24 mouse cellular contexts compared by ENCODE assay signal in the genomic region with DNA sequence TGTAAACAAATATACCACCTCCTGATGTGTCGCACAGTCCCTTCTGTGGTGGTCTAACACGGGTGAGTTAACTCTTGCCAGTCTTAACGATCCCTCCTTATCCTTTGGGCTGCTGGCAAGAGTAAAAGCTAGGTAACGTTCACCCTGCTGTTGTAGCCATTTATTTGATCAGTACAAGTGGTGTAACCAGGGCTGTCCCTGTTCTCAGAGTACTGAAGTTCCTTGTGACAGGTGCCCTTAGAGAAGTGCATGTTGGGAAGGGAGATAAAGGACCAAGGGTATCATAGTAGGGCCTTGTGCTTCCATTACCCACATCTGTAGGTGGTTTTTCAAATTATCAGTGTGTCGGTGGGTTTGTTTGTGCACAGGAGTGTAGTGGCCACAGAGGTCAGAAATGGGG. TPM values are rescaled to one million over a fixed set of nuclear protein-coding genes. Genes with fewer than 3 reads are reported as not detected.
DNase-seq lines count a peak whose midpoint lies in the region; ATAC-seq and TF ChIP-seq lines count a peak whose summit lies in the region.
"Had no signal": no experiment of that assay in that cellular context is flagged by ENCODE, and none has a peak within 500 bp of the region (broad histone marks: within the 10 kb centered on the region; RNA-seq: fewer than 3 reads in every experiment).

No protein-coding gene starts in this region.

- intact Hi-C loops in left cerebral cortex, adult 2 months (cut with DNase I), result no loop called here
- intact Hi-C loops in left cerebral cortex, postnatal 14 days (cut with DNase I), result no loop called here

- no peaks in the 10 kb centered on the region for H3K79me2 ChIP-seq in CH12.LX (replicated peaks; ENCODE audit: control insufficient read depth, extremely low read depth, insufficient read depth, poor library complexity, severe bottlenecking)

- no peak for TF ChIP-seq EP300 in CH12.LX (IDR thresholded peaks at IDR 0.05; ENCODE audit: low read length)

- no peak for TF ChIP-seq CTCF in left cerebral cortex, adult 2 months (IDR thresholded peaks at IDR 0.05)
- no peak for TF ChIP-seq CTCF in CH12.LX (conservative IDR thresholded peaks at IDR 0.05 in 1 of 2, IDR thresholded peaks at IDR 0.05 in 1 of 2; ENCODE audit: low read depth in 2 of 2, low read length in 2 of 2)
- no peak for TF ChIP-seq CTCF in cortical plate, adult 2 months (IDR thresholded peaks at IDR 0.05; ENCODE audit: extremely low read depth, insufficient read depth, low read length)

- H3K4me3 ChIP-seq in hindbrain, embryonic 13.5 days, result no peak overlapping the region
- H3K4me3 ChIP-seq in hindbrain, embryonic 14.5 days (replicated peaks; ENCODE audit: low read length), result no peak overlapping the region
- H3K4me3 ChIP-seq in left cerebral cortex, adult 2 months, result no peak overlapping the region
- no peak overlapping the region for H3K4me3 ChIP-seq in CH12.LX (replicated peaks in 1 of 3; ENCODE audit: low read depth in 2 of 3, low read length in 2 of 3, poor library complexity in 1 of 3)
- H3K4me3 ChIP-seq in cortical plate, adult 2 months (ENCODE audit: insufficient read depth, low read length), result no peak overlapping the region
- H3K4me3 ChIP-seq: embryonic facial prominence, embryonic 13.5 days; forebrain, embryonic 13.5 days; heart, embryonic 13.5 days; hindbrain, embryonic 12.5 days had no signal

- H3K4me2 ChIP-seq in hindbrain, embryonic 13.5 days, result no peak overlapping the region
- no peak overlapping the region for H3K4me2 ChIP-seq in hindbrain, embryonic 14.5 days (replicated peaks)
- H3K4me2 ChIP-seq in CH12.LX (ENCODE audit: insufficient read depth, low read depth, poor library complexity, severe bottlenecking), result no peak overlapping the region
- H3K4me2 ChIP-seq: embryonic facial prominence, embryonic 13.5 days; forebrain, embryonic 13.5 days; heart, embryonic 13.5 days; hindbrain, embryonic 12.5 days had no signal

- no peak for DNase-seq in hindbrain, embryonic 14.5 days (ENCODE audit: low spot score)
- DNase-seq in left cerebral cortex, adult 2 months (ENCODE audit: extremely low spot score in 1 of 2, low spot score in 2 of 2), result no peak
- DNase-seq in left cerebral cortex, postnatal 14 days (ENCODE audit: low spot score in 2 of 2), result no peak
- no peak for DNase-seq in CH12.LX (ENCODE audit: extremely low read depth)
- no peak for DNase-seq in lung, postnatal 36 days
- DNase-seq: adrenal gland, adult 8-10 months; adrenal gland, postnatal 36 days; cerebellum, adult 11 months; cerebellum, adult 8-10 months; cerebellum, postnatal 14 days; forebrain, postnatal 0 days; gastrocnemius, postnatal 14 days; heart, postnatal 36 days had no signal

- TF ChIP-seq RAD21 in CH12.LX (IDR thresholded peaks at IDR 0.05; ENCODE audit: low read depth, low read length), result no peak

- dilution Hi-C loops in CH12.LX (cut with MboI; ENCODE audit: extremely low pct_ligation_motif_present, extremely low pct_unique_long_range_greater_than_20kb, low sequenced_read_pairs), result no loop called here

- 0 out of 2 replicates have a peak, but pooled peaks have one; percentile 21 for TF ChIP-seq POLR2A in CH12.LX (IDR thresholded peaks at IDR 0.05; ENCODE audit: low read depth, low read length)
- no peak for TF ChIP-seq POLR2A in cortical plate, adult 2 months (IDR thresholded peaks at IDR 0.05; ENCODE audit: extremely low read depth, insufficient read depth, low read length)

- no peaks in the 10 kb centered on the region for H3K9me3 ChIP-seq in hindbrain, embryonic 13.5 days
- no peaks in the 10 kb centered on the region for H3K9me3 ChIP-seq in hindbrain, embryonic 14.5 days (ENCODE audit: control insufficient read depth, low read length)
- H3K9me3 ChIP-seq in CH12.LX (replicated peaks; ENCODE audit: low read length), result no peaks in the 10 kb centered on the region
- H3K9me3 ChIP-seq: embryonic facial prominence, embryonic 13.5 days; forebrain, embryonic 13.5 days; heart, embryonic 13.5 days; hindbrain, embryonic 12.5 days had no signal

- H3K9ac ChIP-seq in hindbrain, embryonic 13.5 days, result no peak overlapping the region
- H3K9ac ChIP-seq in hindbrain, embryonic 14.5 days, result no peak overlapping the region
- no peak overlapping the region for H3K9ac ChIP-seq in CH12.LX (ENCODE audit: insufficient read depth, low read depth)
- H3K9ac ChIP-seq: embryonic facial prominence, embryonic 13.5 days; forebrain, embryonic 13.5 days; forebrain, postnatal 0 days; heart, embryonic 13.5 days; hindbrain, embryonic 12.5 days had no signal

- in situ Hi-C loops in CH12.LX (cut with MboI; ENCODE audit: low pct_ligation_motif_present, low pct_unique_long_range_greater_than_20kb, low sequenced_read_pairs), result no loop called here

- H3K36me3 ChIP-seq in hindbrain, embryonic 13.5 days, result peaks cover 44% of the 10 kb centered on the region
- H3K36me3 ChIP-seq in hindbrain, embryonic 14.5 days (replicated peaks; ENCODE audit: control insufficient read depth, insufficient read depth), result peaks cover 33% of the 10 kb centered on the region
- peaks cover 30 to 53% of the 10 kb centered on the region in 2 experiments for H3K36me3 ChIP-seq in CH12.LX (replicated peaks in 1 of 2; ENCODE audit: control insufficient read depth in 1 of 2, insufficient read depth in 1 of 2, low read length in 1 of 2)

- peak overlapping the region; percentile 42; the same call in 1 of the 2 replicates for H3K27ac ChIP-seq in hindbrain, embryonic 13.5 days
- H3K27ac ChIP-seq in hindbrain, embryonic 14.5 days, result no peak overlapping the region
- peak overlapping the region; percentile 80; the same call in 1 of the 2 replicates for H3K27ac ChIP-seq in left cerebral cortex, adult 2 months
- H3K27ac ChIP-seq in CH12.LX (ENCODE audit: insufficient read depth, low read depth), result no peak overlapping the region; the same call in 1 of the 2 replicates
- 0 out of 2 replicates have a peak overlapping the region, but pooled peaks have one; percentile 26 for H3K27ac ChIP-seq in cortical plate, adult 2 months (ENCODE audit: insufficient read depth, low read length)
- H3K27ac ChIP-seq: embryonic facial prominence, embryonic 13.5 days; forebrain, embryonic 13.5 days; heart, embryonic 13.5 days; hindbrain, embryonic 12.5 days had no signal

- ATAC-seq in hindbrain, embryonic 13.5 days (ENCODE audit: low FRiP score), result no peak
- ATAC-seq in hindbrain, embryonic 14.5 days (ENCODE audit: low FRiP score), result no peak
- ATAC-seq: forebrain, embryonic 13.5 days; forebrain, postnatal 0 days had no signal

- H3K4me1 ChIP-seq in hindbrain, embryonic 13.5 days (replicated peaks), result peaks cover 5% of the 10 kb centered on the region; the same call in 1 of the 2 replicates
- H3K4me1 ChIP-seq in hindbrain, embryonic 14.5 days (replicated peaks; ENCODE audit: control insufficient read depth, insufficient read depth, low read length), result no peaks in the 10 kb centered on the region
- H3K4me1 ChIP-seq in CH12.LX (ENCODE audit: control insufficient read depth in 1 of 2, insufficient read depth in 2 of 2), result no peaks in the 10 kb centered on the region; a peak in 1 of 4 replicates
- H3K4me1 ChIP-seq in cortical plate, adult 2 months (ENCODE audit: control insufficient read depth, insufficient read depth, low read length), result peaks cover 15% of the 10 kb centered on the region
- H3K4me1 ChIP-seq: embryonic facial prominence, embryonic 13.5 days; hindbrain, embryonic 12.5 days had no signal

- 77% methylated on average over 5 of the region's 5 CpGs for WGBS in hindbrain, embryonic 13.5 days
- WGBS in hindbrain, embryonic 14.5 days, result 78% methylated on average over 5 of the region's 5 CpGs

- no peaks in the 10 kb centered on the region for H3K27me3 ChIP-seq in hindbrain, embryonic 13.5 days
- no peaks in the 10 kb centered on the region for H3K27me3 ChIP-seq in hindbrain, embryonic 14.5 days (ENCODE audit: control insufficient read depth, insufficient read depth, low read length)
- no peaks in the 10 kb centered on the region for H3K27me3 ChIP-seq in CH12.LX (replicated peaks)
- H3K27me3 ChIP-seq: embryonic facial prominence, embryonic 13.5 days; forebrain, embryonic 13.5 days; heart, embryonic 13.5 days; hindbrain, embryonic 12.5 days had no signal

TF ChIP-seq in CH12.LX, 34 proteins besides CTCF, POLR2A, EP300 and RAD21:
- TF ChIP-seq GABPA (IDR thresholded peaks at IDR 0.05; ENCODE audit: insufficient replicate concordance, low read depth, low read length) (no peak), UBTF (IDR thresholded peaks at IDR 0.05; ENCODE audit: low read depth, low read length) (no peak), CHD1 (IDR thresholded peaks at IDR 0.05; ENCODE audit: low read depth, low read length) (no peak), NELFE (IDR thresholded peaks at IDR 0.05; ENCODE audit: low read depth, low read length) (no peak), HCFC1 (IDR thresholded peaks at IDR 0.05; ENCODE audit: low read depth, low read length) (no peak), SIN3A (IDR thresholded peaks at IDR 0.05; ENCODE audit: low read length) (no peak), MAX (IDR thresholded peaks at IDR 0.05; ENCODE audit: low read length) (no peak)

RNA-seq across cellular contexts. Expression of gene Olfr1373, which starts 17.6 kb away (rescaled TPM):
- not detected in 2 replicates for polyA plus RNA-seq in hindbrain, embryonic 13.5 days (2015; fragmentation: Nextera tagmentation; extraction: Ambion mirVana)
- polyA plus RNA-seq in hindbrain, embryonic 14.5 days (2014; fragmentation: Nextera tagmentation; extraction: Ambion mirVana), result not detected in 2 replicates
- total RNA-seq in left cerebral cortex, adult 2 months (2021), result not detected
- total RNA-seq in left cerebral cortex, postnatal 14 days (2021), result not detected
- total RNA-seq in CH12.LX (2012; rRNA removed) (not detected in 2 replicates), CH12.LX (2014; rRNA removed) (not detected in 2 replicates)
- not detected in 2 replicates for polyA plus RNA-seq in CH12.LX (2012; ENCODE audit: insufficient read length, low read depth)
- not detected in 2 replicates for polyA plus RNA-seq in cortical plate, adult 2 months (2012; rRNA removed)
- total RNA-seq: adrenal gland, adult 8-10 months; adrenal gland, postnatal 36 days; common myeloid progenitor, adult 5-6 weeks; ES-E14; forebrain, postnatal 0 days; gastrocnemius, adult 18-20 months; gastrocnemius, postnatal 14 days; heart, postnatal 36 days had no signal
- polyA plus RNA-seq: embryonic facial prominence, embryonic 13.5 days; forebrain, embryonic 13.5 days; forebrain, postnatal 0 days; gonadal fat pad, adult 2 months; heart, embryonic 13.5 days; heart, postnatal 0 days; hindbrain, embryonic 12.5 days had no signal

RNA-seq across cellular contexts. Expression of gene Ppp2ca, which starts 29.3 kb away (rescaled TPM):
- 122 TPM in 2 replicates for polyA plus RNA-seq in hindbrain, embryonic 13.5 days (2015; fragmentation: Nextera tagmentation; extraction: Ambion mirVana)
- 165 and 180 TPM in 2 replicates for polyA plus RNA-seq in hindbrain, embryonic 14.5 days (2014; fragmentation: Nextera tagmentation; extraction: Ambion mirVana)
- total RNA-seq in left cerebral cortex, adult 2 months (2021), result 100 to 1,000 TPM; 109 to 121 TPM
- total RNA-seq in left cerebral cortex, postnatal 14 days (2021), result 100 to 1,000 TPM; 129 to 131 TPM
- 85.5 and 108 TPM in 2 replicates for total RNA-seq in CH12.LX (2012; rRNA removed)
- total RNA-seq in CH12.LX (2014; rRNA removed), result 177 and 190 TPM in 2 replicates
- polyA plus RNA-seq in CH12.LX (2012; ENCODE audit: insufficient read length, low read depth), result 121 and 185 TPM in 2 replicates
- 106 and 107 TPM in 2 replicates for polyA plus RNA-seq in cortical plate, adult 2 months (2012; rRNA removed)

Comparison
In these comparisons a context has a peak if more than half of its experiments do, and no peak if none do; other contexts are left out.
1. H3K27ac ChIP-seq: peak in hindbrain, embryonic 13.5 days (single experiment), left cerebral cortex, adult 2 months (single experiment) and cortical plate, adult 2 months (single experiment); none in hindbrain, embryonic 14.5 days (single experiment) and CH12.LX (single experiment).